Mouse (Mus musculus): Measurements from ENCODE around the gene Sept12.

GRCm38 (mm10) chr16:4942868-4943267, 54.8 kb downstream of the Sept12 start:
- no peak for TF ChIP-seq CTCF (IDR thresholded peaks at IDR 0.05; ENCODE audit: extremely low read depth, insufficient read depth, insufficient read length, insufficient replicate concordance)
- TF ChIP-seq POLR2A (IDR thresholded peaks at IDR 0.05; ENCODE audit: low read depth, low read length): no peak
